Mouse (Mus musculus) gastrocnemius, postnatal 4 days (tissue): Measurements from ENCODE around the gene Rab42. TPM values are rescaled to one million over a fixed set of nuclear protein-coding genes. Genes with fewer than 3 reads are reported as not detected.
A peak's percentile ranks its signal among the peaks of the same experiment; 100 is the strongest.

Experiments used
- DNase-seq, 2 experiments: peaks; one replicate each; pipeline ENCODE4 v3.0.0; 2021 to 2022; ENCODE audit warnings: low spot score in 2 of 2, mixed read lengths in 2 of 2
- long read RNA-seq, 2 experiments: library from polyadenylated mRNA; stranded (forward); transcript quantifications; one replicate each; pipeline ENCODE4 v2.0.0; 2021
- total RNA-seq, 2 experiments: library from RNA; stranded (reverse); gene quantifications; 2 replicates each; pipeline ENCODE4 v1.2.3; 2021

Rab42 gene
- total RNA-seq, result 1 to 10 TPM; 1.0 to 1.3 TPM
- long read RNA-seq, experiment 1, partial matches to known transcripts, result 0 of 4 reads
- long read RNA-seq, experiment 1, other reads (novel, unspliced or antisense), result 1 of 4 reads
- long read RNA-seq, experiment 2, partial matches to known transcripts, result 0 of 1 reads
- long read RNA-seq, experiment 2, other reads (novel, unspliced or antisense), result 0 of 1 reads

GRCm38 (mm10) chr4:132302939-132303479 lies at the start of gene Rab42:
TSS of gene Rab42 (minus strand) at chr4:132303385.
- DNase-seq, result peak; percentile 26 to 53

DNA sequence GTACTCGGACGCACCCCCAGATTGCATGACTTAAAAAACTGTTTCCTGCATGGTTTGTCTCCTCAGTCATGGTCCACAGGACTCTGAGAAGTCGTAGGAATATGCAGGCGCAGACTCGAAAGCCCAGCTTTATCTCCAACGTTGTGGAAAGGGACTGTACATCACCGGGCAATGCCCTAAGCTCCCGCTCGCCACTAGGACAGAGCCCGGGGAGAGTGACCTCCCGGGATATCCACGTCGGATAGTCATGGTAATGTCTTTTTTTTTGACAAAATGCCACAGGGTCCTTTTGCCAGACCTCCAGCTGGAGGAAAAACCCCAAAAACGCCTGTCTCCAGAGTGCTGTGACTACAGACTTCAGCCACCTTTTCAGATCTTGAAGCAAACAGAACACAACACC lies 49.6 kb upstream of the Rab42 start:
- DNase-seq, result no peak

DNA sequence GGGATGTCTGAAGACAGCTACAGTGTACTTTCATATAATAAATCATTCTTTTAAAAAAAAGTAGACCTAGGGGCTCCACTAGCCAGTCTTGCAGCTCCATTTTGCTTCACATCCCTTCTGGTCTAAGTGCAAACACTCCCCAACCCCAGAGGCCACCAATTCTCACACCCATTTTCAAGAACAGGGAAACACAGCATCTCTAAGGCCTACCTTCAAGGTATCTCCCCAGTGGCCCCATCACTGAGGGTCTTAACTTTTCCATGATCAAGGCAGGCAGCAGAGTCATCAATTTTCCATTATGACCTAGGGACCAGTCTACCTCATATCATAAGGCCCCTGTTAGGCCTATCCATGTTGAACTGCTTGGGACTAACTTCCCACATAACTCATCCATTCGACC lies 48.2 kb upstream of the Rab42 start:
- DNase-seq, result no peak

- DNase-seq, result no peak
Observed at GRCm38 (mm10) chr4:132350854-132351253, 47.7 kb upstream of the Rab42 start.

DNA sequence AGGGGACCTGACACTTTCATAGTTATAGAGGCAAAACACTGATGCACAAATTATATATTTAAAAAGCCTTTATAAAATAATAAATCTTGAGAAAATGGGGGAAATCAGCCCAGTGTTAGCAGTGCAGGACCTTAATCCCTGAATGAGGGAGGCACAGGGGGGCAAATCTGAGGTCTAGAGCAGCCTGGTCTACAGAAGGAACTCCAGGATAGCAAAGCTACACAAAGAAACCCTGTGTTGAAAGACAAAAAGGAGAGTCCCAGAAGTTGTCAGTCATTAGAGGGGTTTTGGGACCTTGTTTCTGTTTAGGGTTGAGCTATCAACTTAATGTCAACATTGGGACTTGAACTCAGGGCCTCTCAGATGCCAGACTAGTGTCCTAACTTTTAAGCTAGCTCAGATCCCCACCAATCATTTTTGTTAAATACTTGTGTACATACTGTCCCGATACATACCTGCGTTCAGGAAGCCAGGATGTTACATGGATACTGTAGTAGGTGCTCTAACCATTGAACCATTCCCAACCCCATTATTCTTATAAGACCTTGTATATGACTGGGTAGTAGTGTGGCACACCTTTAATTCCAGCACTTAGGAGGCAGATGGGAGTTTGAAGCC lies 47.0 kb upstream of the Rab42 start:
- no peak for DNase-seq

DNA sequence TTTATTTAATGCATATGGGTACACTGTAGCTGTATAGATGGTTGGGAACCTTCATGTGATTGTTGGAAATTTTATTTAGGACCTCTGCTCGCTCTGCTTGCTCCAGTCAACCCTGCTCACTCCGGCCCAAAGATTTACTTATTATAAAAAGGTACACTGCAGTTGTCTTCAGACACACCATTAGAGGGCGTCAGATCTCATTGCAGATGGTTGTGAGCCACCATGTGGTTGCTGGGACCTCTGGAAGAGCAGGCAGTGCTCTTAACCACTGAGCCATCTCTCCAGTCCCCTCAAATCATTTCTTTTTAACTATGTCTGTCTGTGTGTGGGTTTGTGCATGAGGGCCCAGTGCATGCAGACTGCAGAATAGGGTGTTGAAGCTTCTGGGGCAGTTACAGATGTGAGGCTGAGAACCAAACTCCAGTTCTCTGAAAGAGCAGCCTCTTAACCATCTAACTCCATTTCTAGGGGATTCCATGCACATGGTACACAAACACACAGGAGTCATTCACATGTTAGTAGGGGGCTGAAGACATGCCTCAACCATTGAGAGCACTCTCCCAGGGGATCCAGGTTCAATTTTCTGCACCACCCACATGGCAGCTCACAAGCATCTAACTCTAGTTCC lies 46.4 kb upstream of the Rab42 start:
- DNase-seq, result no peak

DNA sequence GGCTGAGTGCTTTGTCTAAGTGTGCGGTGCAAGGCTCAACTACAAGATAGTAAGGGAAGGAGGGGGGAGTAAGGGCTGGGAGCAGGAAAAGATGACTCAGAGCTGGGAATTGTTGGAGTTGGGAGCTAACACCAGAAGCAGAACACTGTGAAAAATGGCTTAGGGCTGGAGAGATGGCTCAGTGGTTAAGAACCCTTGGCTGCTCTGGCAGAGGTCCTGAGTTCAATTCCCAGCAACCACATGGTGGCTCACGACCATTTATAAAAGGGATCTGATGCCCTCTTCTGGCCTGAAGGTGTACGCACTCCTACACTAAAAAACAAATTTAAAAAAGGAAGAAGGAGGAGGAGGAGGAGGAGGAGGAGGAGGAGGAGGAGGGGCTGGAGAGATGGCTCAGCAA lies 43.5 kb upstream of the Rab42 start:
- DNase-seq, result no peak

DNA sequence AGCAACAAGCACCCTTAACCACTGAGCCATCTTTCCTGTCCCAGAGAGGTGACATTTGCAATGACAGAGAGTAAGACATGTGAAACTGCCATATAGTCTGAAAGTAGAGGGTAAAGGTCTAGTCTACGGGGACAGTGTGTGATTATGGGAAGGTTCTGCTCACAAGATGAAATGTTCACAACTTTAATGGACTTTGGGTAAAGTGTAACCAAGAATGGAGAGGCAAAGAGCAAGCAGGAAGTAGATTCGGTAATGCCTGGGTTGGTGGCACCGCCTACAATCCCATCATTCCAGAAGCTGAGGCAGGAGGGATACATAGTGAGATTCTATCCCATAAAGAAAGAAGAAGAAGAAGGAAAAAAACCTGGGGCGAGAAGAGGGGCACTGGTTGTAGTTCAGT lies 43.1 kb upstream of the Rab42 start:
- no peak for DNase-seq

DNA sequence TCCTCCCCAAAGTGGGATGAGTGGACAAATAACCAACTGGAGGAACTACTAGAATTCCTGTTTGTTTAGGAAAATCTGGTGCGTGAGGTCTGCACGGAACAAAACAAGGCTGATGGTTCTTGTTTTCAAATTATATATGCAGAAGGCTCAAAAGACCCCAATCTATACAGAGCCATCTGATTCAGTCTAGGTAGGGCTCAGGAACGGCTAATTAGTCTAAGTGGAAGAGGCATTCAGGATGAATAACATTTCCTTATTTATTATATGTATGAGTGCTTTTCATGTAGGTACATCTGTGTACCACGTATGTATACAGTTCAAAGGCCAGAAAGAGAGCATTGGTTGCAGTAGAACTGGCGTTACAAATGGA lies 42.6 kb upstream of the Rab42 start:
- no peak for DNase-seq

DNA sequence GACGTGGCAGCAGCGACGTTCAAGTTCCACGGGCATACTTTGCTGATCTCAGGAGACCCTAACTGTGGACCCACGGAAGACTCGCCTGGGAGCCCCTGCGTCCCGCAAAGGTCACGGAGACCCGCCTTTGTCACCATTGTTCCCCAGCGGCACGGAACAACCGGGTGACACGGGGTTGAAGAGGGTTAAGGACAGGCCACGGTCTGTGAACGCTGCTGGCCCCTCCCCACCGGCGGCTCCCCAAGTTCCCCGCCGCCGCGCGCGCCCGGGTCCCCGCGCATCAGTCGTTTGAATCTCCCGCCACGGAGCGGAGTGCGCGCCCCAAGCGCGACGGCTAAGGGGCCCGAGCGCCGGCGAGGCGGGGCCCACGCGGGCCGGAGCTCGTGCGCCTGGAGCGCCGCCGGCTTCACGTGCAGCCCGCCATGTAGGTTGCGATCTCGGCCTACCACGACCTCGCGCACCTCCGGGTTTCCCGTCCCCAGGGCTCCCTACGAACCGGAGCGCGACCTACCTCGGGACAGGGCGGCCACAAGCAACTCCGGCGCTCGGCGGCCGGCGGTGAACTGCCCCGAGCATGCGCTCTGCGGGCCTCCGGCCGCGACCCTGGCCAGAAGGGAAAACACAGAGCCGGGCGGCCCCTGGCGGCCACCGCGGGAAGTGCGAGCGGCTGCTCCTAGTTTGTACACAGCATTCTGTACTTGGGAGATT lies 42.1 kb upstream of the Rab42 start:
- DNase-seq, result peak; percentile 96 to 97

DNA sequence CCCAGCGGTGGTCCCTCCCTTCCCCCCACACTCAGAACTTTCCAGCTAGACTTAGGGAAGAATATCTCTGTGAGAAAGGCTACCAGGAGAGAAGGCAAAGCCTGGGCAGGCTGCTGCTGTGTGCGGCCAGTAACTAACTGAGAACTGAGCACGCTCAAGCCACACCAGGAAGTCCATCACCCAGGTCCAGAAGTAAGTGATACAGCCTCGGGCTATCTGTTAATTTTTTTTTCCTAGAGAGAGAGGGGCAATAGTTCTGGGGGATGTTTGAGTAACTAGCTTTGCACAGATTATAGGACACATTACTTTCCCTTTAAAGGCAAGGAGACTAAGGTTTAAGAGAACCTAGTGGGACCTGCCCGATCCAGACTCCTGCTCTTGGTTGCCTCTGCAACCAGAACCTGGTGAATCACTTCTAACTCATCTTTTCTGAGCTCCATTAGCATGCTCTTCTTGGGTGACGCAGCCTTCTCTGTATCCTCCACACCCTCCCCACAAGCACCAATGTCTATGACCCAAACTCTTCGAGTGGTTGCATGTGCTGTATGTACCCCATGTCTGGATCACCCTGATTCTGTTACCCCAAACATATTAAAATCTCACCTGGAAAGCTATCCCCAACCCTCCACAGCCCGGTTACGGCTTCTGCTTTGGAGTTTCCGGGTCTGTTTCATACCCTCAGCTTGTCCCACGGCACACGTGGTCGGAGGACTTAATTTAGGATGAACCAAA lies 41.4 kb upstream of the Rab42 start:
- no peak for DNase-seq

GRCm38 (mm10) chr4:132341451-132341850 lies 38.3 kb upstream of the Rab42 start:
- no peak for DNase-seq

- DNase-seq, result peak in 1 of 2 experiments; percentile 74
Observed at GRCm38 (mm10) chr4:132338943-132339342, 35.8 kb upstream of the Rab42 start.

DNA sequence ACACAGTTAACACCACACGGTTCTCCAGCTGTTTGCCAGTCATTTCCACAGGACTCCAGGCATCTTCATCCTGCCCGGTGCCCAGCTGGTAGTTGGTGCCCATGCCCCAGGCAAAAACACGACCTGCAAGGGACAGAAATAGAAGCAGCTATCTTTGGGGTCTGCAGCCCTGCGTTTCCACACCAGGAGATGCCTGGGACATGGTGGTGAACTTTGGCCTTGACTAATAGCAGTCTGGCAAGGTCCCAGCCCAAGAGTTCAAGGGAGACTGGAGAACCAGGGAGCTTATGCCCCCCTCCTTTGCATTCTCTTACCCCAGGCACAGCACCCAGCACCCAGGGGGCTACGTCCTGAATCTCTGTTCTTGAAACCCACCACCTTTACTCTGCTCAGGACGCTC lies 29.7 kb upstream of the Rab42 start:
- no peak for DNase-seq

DNA sequence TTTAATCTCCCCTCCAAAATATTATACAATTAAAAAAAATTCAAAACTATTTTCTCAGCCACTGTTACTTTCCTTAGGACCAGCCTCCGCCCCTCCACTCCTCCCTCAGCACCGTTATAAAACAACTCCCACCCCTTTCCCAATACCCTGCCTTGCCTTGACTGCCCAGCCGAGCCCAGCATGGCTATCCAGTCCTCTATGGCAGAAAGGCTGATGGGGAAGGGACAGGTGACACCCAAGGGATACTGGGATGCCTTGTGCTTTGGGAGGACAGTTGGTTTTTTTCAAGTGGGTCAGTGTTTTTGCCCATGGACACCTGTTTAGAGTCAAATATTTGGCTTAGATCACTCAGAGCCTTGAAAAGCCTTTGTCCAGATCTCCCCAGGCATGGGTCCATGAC lies 28.8 kb upstream of the Rab42 start:
- DNase-seq, result no peak

GRCm38 (mm10) chr4:132329835-132330354 lies 26.7 kb upstream of the Rab42 start:
- no peak for DNase-seq

GRCm38 (mm10) chr4:132329115-132329834 lies 26.1 kb upstream of the Rab42 start, which contains the start of gene Trnau1ap:
TSS of gene Trnau1ap (minus strand) at chr4:132329538.
- DNase-seq, result peak; percentile 79 to 91

DNA sequence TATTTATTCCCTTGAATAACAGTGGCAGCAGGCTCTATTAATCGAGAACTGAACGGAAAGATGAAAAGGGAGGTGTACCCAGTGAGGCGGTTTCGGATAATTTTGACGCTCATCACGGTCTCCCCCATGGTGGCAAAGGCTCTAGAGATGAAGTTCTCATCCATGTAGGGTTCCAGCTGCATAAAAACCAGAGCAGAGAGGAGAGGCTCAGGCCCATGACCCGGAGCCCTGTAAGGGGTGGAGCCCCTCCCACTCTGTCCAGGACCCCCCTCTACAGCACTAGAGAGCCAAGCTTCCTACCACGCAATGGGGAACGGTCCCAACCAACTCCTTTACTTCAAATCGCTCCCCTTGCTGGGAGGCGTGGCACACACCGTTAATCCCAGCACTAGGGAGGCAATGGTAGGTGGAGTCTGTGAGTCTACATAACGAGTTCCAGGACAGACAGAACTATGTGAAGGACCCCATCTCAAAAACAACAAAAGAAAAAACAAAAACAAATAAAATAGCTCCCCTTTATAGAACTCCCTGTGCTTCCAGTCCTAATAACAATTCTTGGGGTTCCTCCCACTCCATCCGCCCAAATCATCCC lies 25.3 kb upstream of the Rab42 start:
- no peak for DNase-seq

- DNase-seq, result no peak
Observed at GRCm38 (mm10) chr4:132326481-132326880, 23.3 kb upstream of the Rab42 start.

DNA sequence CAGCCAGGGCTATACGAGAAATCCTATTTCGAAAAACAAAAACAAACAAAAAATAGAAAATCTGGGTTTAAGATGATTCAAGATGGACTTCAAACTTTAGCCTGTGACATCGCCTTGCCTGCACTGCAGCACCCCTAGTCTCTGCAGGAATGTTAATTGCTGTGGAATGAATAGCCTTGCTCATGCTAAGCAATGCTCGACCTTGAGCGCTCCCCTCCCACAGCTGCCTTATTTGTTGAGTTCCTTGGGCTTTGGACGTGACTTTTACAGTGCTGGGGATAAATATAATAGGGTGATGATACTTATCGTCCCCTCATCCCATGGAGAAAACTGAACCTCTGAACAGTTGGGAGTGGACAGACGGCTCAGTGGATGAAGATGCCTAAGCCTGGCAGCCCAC lies 12.5 kb upstream of the Rab42 start:
- no peak for DNase-seq
